Mouse (Mus musculus): ENCODE data around the gene Defb15. TPM values are rescaled to one million over a fixed set of nuclear protein-coding genes. Genes with fewer than 3 reads are reported as not detected.

Defb15 gene
- total RNA-seq (2023; ENCODE audit: inconsistent age) = not detected in 4 replicates

DNA sequence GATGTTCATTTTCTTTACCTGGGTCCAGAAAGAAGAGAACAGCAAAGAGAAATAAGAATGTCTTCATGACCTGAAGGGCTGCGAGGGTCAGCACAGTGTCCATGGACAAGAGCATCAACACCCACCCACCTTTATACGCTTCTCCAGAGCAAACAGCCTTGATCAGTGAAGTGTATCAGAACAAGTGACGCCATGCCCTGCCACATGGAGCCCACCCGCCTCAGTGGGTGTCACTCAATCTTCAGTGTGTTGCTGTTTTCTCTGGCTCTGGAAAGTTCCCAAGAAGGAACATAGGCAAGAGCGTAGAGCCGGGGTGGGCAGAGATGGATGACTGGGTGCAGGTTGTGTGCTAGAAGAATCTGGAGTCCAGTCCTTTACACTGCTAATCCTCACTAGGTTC, at the start of gene Defb15:
TSS of gene Defb15 (minus strand) at position 101 of the 400 bp plus-strand sequence.

DNA sequence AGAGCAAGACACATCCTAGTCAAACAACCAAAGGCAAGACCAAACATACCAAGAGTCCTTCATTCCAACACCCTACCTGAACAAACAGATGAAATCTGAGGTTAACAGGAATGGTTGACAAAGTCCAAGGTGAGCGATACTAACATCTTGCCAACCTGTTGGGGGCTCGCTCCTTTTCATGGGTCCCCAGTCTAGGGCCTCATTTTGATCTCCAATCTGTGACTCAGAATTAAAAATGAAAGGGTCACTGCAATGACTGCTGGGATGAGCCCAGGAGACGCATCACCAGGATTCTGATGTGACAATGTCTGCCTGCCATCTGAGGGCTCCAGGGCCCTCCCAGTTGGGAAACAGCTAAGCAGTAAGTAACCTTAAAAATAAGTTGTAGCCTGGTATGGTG, 37.0 kb upstream of the Defb15 start, which contains the start of gene Ccdc70:
TSS of gene Ccdc70 (plus strand) at position 301 of the 400 bp plus-strand sequence.

DNA sequence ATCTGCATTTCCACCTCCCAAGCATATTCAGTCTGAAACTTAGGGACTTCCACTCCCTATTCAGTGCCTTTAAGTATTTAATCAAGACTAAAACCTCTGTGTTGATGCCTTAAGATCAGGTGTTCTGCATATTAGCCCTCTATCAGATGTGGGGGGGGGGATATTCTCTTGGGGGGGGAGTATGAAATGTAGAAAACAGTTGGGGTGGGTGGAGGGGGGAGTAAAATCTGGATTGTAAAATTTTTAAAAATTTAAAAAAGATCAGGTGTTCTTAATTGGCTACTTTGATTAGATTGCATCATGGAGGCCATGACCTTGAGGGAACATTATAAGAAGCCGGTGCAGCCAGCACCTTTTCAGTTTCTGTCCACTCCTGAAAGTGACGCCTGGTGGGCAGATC, 25.9 kb upstream of the Defb15 start, which contains the start of gene Fam90a1a:
TSS of gene Fam90a1a (plus strand) at position 301 of the 400 bp plus-strand sequence.

DNA sequence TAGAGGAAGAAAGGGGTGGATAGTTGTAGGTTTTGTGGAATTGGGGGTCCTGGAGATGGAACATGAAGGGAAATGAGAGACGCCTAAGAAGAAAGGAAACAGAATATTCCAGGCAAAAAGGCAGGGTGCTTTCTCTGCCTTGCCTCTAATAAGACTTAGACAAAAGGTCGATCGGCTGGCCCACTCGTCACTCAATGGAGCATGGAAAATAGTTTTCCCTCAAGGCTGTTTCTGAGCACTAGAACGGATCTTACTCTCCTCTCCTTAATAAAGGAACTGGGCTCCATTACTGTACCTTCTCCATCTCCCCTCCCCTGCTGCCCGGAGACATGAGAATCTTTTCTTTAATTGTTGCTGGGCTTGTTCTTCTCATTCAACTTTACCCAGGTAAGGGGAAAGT, 14.0 kb upstream of the Defb15 start, which contains the start of gene Defb13:
TSS of gene Defb13 (plus strand) at position 301 of the 400 bp plus-strand sequence.

DNA sequence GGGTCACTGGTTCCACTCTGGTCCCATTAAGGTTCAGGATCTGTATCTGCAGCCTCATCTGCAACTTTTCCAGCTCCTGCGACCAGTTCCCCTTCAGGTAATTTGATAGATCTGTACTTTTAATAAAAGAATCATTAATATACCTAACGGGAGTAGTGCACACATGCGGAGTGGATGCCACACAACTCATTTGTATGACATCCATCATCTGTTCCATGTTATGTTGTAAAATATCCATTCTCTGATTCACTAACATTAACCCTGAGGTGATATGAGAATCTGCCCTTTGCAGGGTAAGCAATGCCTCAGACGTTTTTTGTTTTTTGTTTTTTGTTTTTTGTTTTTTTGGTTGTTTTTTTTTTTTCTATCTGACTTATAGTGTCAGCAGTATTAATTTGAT, 5.5 kb upstream of the Defb15 start, which contains the start of gene Defb35:
TSS of gene Defb35 (plus strand) at position 301 of the 400 bp plus-strand sequence.

DNA sequence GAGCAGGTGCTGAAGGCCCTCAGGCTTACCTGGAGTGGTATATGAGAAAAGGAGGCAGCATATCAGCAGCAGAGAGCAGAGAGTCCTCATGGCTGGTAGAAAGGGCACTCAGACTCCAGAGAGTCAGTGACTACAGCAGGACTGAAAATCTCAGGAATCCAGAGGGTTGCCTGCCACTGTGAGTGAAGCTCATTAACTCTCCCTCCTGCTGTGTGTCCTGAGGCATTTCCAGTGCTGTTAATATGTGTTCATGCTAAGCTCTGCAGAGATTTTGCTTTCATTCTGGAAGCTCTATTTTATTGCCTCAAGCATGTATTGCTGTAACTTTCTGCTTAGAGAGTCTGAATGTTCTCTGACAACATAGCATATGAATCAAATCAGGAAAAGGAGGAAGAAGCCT, 26.2 kb downstream of the Defb15 start, which contains the start of gene Defb11:
TSS of gene Defb11 (minus strand) at position 123 of the 400 bp plus-strand sequence.

DNA sequence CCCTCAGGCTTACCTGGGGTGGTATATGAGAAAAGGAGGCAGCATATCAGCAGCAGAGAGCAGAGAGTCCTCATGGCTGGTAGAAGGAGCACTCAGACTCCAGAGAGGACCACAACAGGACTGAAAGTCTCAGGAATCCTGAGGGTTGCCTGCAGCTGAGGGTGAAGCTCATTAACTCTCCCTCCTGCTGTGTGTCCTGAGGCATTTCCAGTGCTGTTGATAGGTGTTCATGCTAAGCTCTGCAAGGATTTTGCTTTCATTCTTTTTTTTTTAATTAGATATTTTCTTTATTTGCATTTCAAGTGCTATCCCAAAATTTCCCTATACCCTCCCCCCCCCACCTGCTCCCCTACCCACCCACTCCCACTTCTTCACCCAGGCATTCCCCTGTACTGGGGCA, 47.2 kb downstream of the Defb15 start, which contains the start of gene Defb9:
TSS of gene Defb9 (minus strand) at position 101 of the 400 bp plus-strand sequence.

Other genes starting within 250 kb of the Defb15 start
- gene AY761184, start 229.1 kb downstream of the Defb15 start, total RNA-seq (2023; ENCODE audit: inconsistent age) = not detected in 4 replicates
- not detected in 4 replicates for gene Defa24, start 198.2 kb downstream of the Defb15 start, total RNA-seq (2023; ENCODE audit: inconsistent age)
- not detected in 4 replicates for gene Defb50, start 109.2 kb downstream of the Defb15 start, total RNA-seq (2023; ENCODE audit: inconsistent age)
- gene Defb2, start 92.8 kb downstream of the Defb15 start, total RNA-seq (2023; ENCODE audit: inconsistent age) = not detected in 4 replicates
- gene Defb10, start 73.8 kb downstream of the Defb15 start, total RNA-seq (2023; ENCODE audit: inconsistent age) = not detected in 4 replicates
- gene Defb9, start 47.3 kb downstream of the Defb15 start, total RNA-seq (2023; ENCODE audit: inconsistent age) = not detected in 4 replicates
- gene Defb11, start 26.3 kb downstream of the Defb15 start, total RNA-seq (2023; ENCODE audit: inconsistent age) = not detected in 4 replicates
- not detected in 4 replicates for gene Defb35, start 5.6 kb upstream of the Defb15 start, total RNA-seq (2023; ENCODE audit: inconsistent age)
- not detected in 4 replicates for gene Defb13, start 14.1 kb upstream of the Defb15 start, total RNA-seq (2023; ENCODE audit: inconsistent age)
- gene Fam90a1a, start 26.0 kb upstream of the Defb15 start, total RNA-seq (2023; ENCODE audit: inconsistent age) = not detected in 4 replicates
- gene Ccdc70, start 37.1 kb upstream of the Defb15 start, total RNA-seq (2023; ENCODE audit: inconsistent age) = not detected in 4 replicates
- gene Atp7b, start 127.6 kb upstream of the Defb15 start, total RNA-seq (2023; ENCODE audit: inconsistent age) = 0.19 to 0.58 TPM (median 0.36 TPM) in 4 replicates
- gene Alg11, start 128.0 kb upstream of the Defb15 start, total RNA-seq (2023; ENCODE audit: inconsistent age) = 14.8 to 24.1 TPM (median 20.4 TPM) in 4 replicates
- not detected in 4 replicates for gene Nek5, start 192.3 kb upstream of the Defb15 start, total RNA-seq (2023; ENCODE audit: inconsistent age)
- 4.6 to 6.4 TPM (median 5.3 TPM) in 4 replicates for gene Nek3, start 233.7 kb upstream of the Defb15 start, total RNA-seq (2023; ENCODE audit: inconsistent age)

All from B cell, adult (primary cell).